Mouse (Mus musculus): ENCODE measurements around the gene Ywhab.
A peak's percentile ranks its signal among the peaks of the same experiment; 100 is the strongest.

The Ywhab gene

DNA sequence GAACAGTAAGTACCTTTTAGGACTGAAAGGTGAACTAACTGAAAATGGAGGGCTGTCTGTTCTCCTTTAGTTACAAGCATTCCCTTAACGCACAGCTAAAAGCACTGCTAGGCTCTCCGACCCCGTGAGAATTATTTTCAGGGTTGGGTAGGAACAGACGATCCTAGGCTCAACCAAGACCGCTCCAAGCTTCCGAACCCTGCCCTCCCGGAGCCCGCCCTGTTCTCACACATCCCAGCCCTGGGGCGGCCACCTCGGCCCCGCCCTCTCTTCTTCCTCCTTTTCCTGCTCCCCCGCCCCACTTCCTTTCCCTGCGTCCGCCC is at the start of gene Ywhab:
Gene Ywhab, plus strand, starts transcription at position 307 of the 323 bp plus-strand sequence.
- DNase-seq, result no peak

DNA sequence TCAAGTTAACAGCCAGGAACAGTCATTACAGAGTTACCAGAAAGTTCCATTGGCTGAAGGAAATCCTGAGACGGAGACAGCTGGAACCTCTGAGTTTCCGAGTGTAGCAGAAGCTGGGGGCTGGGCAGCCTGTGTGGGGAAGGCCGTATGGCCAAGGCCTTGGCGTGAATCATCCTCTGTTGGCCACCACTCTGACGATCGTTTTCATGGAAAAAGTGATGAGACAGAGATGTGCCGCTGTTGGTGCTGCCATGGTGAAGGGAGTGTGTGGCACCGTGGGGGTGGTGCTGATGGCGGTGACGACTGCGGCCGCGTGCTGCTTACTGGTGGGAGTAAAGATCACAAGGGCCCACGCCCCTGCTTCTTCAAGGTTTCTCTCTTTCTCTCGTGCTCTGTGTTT is 48.5 kb upstream of the Ywhab start:
- no peak for DNase-seq

DNA sequence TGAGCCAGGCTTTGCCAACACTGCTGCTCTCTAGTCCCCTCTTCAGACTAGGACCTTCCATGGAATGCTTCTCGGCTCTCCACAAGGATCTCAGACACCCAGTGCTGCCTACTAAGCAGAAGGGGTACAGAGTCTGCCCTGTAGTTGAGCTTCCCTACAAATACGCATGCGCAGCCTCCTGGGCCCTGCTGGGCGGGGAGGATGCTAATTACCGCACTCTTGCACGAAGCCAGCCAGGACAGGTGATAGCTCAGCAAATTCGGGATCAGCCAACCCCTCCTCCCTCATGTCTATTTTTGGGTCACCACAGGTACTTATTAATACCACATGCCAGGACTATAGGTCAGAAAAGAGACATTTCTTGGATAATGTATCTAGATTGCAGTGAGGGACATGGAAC is 46.8 kb upstream of the Ywhab start:
- peak; percentile 78 for DNase-seq

DNA sequence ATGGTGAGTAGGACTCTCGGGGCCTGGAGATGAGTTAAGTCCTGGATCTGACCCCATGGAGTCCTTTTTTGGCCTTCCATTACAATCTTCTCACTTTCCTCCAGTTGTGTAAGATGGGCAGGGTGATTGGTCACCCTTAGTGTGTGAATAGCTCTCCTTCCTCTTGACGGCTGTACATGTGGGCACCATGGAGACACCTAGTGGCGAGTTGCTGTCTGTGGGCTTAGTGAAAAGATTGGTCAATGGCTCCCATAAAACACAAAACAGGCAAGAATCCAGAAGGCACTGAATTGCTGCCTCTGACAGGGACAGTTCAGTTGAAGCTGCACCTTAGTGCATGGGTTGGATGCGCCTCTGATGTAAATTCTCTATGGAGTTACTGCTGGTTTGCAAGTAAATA is 43.0 kb upstream of the Ywhab start:
- DNase-seq, result peak; percentile 82 to 87

DNA sequence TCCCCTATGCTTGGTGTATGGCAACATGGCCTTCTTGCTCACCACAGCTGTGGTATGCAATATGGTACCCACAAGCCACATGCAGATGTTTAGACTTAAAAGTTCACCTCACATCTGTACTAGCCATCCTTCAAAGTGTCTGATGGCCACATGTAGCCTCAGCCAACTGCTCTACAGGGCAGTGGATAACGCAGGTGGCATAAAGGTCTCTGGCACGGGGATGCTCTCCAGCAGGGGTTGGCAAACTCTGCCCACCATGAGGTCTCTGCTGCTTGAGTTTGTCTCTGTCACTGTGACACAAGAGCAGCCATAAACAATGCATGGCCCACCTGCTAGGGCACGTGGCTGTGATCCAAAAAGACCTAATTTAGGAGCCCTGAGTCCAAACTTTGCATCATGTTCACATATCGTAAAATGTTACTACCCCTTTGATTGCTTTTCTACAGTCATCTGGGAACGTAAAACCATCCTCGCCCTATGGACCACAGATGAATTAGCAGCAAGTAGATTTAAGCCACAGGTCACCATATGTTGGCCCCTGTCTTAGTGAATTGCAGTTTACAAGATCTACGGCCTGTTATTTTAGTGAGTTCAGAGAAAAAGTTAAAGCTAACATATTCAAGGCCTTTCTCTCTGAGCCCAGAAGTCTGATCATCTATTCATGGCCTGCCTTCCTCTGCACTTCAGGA is 41.0 kb upstream of the Ywhab start:
- no peak for DNase-seq

DNA sequence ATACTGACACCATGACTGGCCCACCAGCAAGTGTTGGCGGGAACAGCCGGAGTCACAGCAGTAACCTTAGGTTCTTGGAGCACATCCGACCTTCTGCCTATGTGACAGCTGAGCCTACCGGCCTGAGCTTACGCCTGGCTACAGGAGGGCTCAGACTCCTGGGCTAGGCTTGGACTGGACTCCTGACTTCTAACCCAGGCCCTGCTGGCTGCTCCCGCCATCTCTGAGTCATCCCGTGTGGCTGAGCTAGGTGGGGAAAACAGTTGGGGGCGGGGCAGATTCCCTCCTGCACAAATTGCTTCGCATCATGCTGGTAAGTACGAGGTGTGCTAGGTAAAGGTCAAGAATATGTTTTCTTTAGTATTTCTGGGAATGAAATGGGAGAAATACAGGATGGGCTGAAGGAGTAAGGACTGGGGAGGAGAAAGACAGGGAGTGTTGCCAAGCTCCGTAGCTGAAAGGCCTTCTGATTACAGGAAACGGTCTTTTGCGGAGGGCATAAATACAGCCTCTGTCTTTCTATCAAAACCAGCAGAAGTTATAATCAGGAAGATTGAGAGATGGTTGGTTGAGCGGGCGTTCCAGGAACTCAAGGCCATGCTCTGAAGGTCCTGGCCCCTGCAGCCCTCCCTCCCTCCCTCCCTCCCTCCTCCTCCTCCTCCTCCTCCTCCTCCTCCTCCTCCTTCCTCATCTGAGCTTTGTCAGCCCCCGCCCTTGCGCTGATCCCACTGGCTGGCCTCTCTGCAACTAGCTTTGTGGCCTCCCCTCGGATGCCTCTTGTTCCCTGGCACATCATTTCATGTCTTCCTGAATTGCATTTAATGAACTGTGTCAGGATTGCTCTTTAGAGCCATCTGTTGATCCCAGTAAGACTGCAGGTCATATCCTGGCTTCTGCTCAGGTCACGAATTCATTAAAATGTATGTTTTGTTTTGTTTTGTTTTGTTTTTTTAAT is 29.9 kb upstream of the Ywhab start:
- DNase-seq, result peak; percentile 89 to 95

DNA sequence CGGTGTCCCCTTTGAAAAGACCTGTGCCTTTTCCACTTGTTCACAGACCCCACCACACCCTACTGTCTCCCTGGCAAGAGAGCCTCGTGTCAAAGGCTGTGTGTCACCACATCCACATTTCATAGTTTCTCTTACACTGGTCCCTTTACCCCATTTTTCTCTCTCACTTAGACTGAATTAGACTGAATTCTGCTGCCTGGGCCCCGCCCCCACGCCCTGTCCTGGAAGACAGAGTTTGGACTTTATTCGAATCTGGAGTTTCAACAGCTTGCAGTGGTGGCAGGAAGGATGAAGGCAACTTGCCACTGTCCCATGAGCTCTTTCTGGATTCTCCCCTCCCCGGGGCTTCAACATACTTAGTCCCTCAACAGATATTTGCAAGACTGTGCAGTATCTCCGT is 29.1 kb upstream of the Ywhab start:
- peak in 1 of 2 experiments; percentile 38 for DNase-seq

DNA sequence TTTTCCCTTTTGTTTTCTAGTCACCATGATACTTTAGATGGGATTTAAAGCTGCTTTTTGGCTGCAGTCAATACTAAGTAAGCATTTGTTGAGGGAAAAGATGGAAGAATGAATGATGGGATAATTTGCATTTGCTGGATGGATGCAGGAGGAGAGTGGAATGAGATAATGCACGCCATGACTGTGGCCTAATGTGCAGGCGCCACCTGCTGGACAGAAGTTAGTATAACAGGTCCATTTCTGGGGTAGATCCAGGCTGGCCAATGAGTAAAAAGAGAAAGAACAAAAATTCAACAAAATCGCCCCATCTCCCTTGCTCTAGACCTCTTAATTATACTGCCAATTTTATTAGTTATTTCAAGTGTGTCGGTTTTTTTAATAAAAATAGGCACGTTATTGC is 26.2 kb upstream of the Ywhab start:
- DNase-seq, result peak; percentile 80 to 87

DNA sequence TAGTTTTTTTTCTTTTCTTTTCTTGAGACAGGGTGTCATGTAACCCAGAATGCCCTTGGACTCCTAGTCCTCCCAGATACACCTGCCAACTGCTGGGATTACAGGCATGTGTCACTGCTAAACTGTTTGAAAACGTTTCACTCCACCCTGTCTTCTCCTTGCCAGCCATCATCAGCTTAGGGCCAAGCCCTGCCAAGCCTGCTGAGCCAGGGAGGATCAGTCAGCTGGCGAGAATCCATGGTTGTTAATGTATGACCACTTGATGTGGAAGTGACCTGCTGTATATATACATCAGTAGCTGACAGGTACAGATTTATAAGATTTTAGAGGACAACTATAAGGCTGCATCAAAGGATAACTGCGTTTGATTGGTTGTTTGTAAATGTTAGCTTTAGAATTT is 24.4 kb upstream of the Ywhab start:
- DNase-seq, result no peak

DNA sequence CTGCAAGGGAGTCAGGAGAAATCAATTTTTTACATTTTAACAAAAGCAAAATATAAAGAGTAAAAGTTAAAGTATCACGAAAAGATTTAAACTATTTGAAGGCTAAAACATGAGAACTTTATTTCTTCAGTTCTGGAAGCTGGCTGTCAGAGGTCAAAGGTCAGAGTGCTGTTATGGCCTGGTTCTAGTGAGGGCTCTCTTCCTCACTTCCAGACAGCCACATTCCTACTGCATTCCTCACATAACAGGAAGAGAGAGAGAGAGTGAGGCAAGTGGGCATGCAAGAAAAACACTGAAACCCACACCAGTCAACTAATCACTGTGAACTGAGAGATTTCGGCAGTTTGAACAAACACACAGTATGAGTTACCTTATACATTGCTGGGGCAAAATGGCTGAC is 20.7 kb upstream of the Ywhab start:
- DNase-seq, result no peak

DNA sequence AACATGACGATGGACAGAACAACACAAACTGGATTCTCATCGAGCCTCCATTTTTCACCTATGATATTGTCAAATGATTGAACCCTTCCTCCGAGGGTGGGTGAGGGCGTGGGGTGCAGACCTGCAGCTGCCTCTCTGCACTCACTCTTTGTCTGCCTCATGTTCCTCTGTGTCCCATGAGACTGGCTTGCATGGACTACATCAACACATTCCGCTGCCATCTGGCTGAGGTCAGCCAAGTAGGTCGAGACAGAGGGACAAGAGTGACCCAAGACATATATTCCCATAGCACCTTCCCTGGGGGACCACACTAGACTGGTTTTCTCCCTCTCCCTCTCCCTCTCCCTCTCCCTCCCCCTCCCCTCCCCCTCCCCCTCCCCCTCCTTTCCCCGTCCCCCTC is 18.3 kb upstream of the Ywhab start:
- no peak for DNase-seq

DNA sequence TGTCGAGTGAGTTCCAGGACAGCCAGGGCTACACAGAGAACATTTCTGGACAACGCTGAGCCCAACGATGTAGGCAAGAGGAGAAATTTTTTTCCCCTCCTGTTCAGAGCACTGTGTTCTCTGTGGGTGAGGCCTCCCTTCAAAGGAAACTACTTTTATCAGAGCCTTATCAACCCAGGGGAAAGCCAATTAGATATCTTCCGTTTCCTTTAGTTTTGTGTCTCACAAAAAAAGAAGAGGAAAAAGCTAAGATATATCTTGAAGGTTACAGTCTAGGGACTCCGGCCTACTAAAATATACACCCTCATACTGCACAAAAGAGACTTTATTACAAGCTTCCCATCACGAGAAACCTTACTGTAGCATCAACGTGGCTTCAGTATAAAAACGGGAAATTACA is 7.5 kb upstream of the Ywhab start:
- DNase-seq, result no peak

DNA sequence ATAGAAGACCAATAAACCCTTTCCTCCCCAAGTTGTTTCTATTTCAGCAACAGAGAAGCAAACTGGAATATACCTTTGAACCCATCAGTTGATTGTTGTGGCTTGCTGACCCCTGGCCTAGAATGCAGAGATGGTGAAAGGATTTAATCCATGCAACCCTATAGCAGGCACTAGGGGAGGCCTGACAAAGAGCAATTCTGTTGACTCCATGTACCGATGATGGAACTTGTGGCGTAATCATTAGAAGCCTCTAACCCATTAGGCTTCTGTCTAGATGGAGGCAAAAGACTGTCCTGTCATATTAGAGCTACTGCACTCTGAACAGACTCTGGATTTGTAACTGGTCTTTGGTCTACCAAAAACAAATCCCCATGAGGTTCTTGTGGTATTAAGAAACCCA is 1.9 kb upstream of the Ywhab start:
- no peak for DNase-seq

DNA sequence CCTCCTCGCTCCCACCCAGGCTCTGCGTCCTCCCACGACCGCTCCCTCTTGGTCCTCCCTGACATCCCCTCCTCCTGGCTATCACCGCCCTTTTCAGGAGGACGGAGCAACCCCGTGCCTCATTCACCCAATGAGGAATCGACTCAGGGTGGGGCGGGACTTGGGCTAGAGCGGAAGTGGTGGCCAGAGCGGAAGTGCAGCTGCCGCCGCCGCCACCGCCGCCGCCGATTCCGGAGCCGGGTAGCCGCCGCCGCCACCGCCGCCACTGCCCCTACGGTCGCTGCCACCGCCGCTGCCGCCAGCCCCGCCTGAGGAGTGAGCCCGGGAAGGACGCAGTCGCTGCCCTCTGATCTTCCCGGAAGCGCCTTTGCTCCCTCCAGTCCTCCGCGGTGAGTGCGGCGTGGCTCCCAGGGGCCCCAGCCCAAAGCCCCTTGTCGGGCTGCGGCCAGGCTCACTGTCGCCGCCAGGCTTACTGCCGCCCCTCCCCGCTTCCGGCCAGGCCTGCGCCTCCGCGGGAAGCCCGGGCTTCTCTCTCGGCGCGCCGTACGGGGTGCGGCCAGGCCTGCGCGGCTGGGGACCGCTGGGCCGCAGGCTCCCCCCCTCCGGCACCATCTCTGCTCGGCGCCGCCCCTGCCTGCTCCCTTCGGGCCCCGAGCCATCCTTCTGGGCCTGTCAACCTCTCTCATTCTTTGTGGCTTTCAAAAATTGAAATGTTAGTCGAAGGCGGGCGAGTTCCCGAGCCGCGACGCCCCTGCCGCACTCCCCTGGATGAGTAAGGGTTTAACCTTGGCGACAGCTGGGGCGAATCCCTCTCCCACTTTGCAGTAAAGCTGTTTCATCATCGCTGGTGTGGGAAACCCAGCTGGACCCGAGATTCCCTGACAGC is 460 bp downstream of the Ywhab start:
- peak; percentile 89 to 97 for DNase-seq

DNA sequence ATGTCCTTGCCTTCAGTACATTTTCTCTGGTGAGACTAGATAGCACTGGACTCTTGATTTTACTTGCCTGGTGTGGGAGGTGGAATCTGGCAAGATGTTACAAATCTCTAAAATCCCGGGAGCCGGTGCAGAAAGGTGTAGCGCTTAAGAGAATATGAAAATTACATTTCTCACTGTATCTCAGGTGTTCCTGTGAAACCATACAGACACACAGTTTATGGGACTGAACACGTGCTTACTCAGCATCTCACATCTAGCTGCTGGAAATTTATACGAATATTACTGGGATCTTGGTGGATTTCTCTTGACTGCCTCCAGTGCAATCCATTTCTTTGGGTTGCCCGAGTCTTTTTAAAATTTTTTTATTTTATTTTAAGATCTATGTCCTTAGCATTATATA is 1.5 kb downstream of the Ywhab start:
- DNase-seq, result no peak

DNA sequence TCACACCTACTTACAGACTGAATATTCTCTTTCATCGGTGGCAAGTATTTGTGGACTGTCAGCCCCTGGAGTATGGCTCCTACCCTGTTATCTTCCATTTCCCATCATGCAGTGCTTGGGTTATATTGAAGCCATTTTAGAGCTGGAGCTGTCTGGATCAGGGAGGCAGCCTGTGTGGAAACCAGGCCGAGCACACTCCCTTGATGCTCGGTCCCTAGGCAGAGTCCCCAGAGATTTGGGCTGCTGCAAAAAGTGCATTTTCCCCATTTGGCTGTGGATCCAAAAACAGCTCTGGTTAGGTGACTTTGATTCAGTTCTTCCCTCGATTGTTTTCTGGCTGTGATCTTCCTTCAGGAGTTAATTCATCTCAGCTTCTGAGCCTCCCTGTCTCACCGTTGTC is 2.1 kb downstream of the Ywhab start:
- no peak for DNase-seq

DNA sequence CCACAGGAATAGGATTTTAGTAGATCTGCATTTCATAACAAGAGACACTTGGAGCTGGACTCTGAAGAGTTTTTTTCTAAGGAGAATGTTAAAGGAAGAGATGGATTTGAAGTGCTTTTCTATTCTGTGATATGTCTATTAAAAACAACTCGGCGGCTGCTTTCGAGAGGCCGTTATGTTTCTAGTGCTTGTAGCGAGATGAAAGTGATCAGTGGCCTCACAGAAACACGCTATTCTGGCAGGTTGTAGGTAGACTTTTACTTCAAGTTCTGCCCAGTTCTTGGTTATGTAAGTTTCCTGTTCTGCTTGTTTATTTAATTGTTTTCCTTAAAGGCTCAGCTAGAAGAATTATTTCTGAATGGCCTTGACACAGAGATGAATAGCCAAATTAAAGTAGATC is 4.2 kb downstream of the Ywhab start:
- DNase-seq, result no peak

DNA sequence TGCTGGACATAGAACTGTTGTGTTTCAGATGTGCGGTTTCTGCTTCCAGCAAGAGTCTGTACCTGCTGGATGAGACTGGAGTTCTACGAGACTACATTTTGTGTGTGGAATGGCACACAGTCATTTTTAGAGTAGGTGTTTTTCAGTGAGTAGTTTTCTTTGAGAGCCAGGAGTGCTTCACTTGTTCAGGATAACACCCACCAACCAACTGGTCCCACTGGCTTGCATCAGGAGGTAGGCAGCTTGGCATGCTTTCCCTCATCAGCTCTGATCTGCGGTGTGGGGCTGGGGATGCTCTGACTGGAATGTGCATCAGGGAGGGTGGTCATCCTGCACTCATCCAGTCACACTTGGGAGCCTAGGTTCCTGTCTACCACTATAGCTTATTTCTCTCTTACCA is 7.9 kb downstream of the Ywhab start:
- DNase-seq, result no peak

DNA sequence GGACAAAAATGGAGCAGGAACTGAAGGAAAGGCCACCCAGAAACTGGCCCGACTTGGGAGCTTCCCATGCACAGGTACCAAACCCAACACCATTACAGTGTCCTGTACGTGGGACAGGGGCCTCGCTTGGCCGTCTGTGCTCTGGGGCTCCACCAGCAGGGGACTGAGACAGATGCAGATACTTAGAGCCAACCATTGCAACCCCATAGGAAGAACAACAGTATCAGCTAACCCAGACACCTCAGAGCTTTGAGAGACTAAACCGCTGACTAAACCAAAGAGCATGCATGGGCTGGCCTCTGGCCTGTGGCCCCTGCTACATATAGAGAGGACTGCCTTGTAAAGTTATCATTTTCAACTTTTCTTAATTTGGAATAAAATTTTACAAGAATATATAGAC is 9.7 kb downstream of the Ywhab start:
- no peak for DNase-seq

DNA sequence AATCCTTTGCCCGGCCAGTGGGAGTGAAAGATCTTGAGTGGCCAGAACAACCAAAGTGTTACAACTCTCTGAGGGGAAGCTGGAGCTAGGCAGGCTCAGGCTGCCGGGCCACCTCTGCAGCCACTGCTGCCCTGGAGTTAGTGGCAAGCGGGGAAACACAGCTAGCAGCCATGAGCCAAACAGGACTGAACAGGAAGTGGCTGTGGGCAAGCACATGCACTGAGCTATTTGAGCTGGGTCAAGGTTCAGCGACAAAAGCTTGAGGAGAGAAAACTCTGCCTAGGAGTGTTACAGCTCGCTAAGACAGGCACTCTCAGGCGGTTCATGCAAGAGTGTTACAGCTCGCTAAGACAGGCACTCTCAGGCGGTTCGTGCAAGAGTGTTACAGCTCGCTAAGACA is 12.2 kb downstream of the Ywhab start:
- no peak for DNase-seq

DNA sequence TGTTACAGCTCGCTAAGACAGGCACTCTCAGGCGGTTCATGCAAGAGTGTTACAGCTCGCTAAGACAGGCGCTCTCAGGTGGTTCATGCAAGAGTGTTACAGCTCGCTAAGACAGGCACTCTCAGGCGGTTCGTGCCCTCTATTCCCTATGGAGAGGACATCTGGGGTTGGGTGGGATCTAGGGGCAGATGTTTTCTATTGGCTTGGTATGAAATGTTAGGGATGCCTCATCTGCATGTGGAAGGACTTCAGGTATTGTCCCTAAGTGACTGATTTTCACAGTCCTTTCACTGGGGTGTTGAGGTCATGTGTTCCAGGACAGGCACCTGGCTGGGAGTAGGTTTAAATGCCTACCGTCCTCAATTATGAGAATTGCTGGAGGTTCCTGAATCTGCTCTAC is 12.8 kb downstream of the Ywhab start:
- no peak for DNase-seq

DNA sequence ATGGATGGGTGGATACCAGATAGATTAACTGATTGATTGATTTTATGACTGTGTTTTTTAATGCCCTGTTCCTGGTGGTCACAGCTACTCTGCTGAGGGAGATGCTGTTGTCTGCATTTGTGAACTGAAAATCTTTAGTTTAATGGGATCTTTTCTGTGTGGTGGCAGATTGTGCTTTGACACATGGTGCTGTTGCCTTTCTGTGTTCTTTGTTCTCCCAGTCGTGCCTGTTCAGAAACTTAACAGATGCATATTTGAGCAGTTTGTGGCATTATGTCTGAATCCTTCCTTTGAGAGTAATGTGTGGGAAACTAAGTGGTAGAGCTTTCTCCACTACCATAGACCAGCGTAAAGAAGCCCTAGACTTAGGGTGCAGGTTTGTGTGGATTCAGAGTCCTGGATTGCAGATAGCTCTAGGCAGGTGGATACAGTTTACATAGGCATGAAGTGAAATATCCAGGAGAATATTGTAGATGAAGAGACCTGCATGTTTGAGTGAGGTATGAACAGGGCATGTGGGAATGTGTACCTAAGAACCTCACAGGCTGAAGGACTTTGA is 13.3 kb downstream of the Ywhab start:
- no peak for DNase-seq

DNA sequence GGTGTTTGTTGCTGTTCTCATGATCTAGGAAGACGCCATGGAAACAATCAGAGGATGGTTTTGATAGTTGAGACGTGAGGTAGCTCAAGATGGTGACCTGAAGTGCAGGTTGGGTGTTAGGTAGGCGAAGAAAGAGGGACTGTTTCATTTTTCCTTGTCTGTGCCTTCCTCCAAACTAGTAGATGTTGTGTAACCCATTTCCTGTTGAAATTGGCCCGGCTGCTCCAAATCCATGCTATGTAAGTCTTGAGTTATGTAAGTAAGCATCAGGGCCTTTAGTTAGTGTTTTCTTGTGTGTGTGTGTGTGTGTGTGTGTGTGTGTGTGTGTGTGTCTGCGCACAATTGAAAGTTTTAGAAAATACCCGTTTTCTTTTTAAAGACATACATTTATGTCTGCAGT is 14.5 kb downstream of the Ywhab start:
- DNase-seq, result no peak
